Mouse (Mus musculus): ENCODE results near the gene Gpr31b.

DNA sequence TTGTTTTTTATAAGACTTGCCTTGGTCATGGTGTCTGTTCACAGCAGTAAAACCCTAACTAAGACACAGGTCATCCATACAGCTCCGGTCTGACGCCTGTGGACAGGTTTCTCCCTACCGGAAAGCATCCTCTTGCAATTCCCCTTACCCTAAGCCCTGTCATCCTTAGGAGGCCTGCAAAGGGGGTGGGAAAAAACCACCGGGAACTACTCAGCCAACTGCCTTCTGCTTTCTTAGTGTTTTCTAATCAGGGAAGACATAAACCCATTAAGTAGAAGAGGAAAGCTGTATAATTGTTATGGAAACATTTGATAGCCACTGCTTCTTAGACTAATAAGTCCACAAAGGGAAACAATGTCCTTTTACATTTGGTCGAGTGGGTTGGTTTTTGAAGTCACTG lies 45.1 kb downstream of the Gpr31b start:
- TF ChIP-seq CTCF (IDR thresholded peaks at IDR 0.05) (no peak), POLR2A (IDR thresholded peaks at IDR 0.05; ENCODE audit: insufficient read depth, low read depth, low read length) (no peak), EP300 (IDR thresholded peaks at IDR 0.05; ENCODE audit: insufficient read depth, low read depth, low read length) (no peak)

All from heart, adult 2 months (tissue).